Mouse (Mus musculus): ENCODE data around the gene Sh2d3c.

Gene Sh2d3c

GRCm38 (mm10) chr2:32724832-32725790, 4.3 kb downstream of the Sh2d3c start:
- DNase-seq (ENCODE audit: low read depth), result no peak

DNA sequence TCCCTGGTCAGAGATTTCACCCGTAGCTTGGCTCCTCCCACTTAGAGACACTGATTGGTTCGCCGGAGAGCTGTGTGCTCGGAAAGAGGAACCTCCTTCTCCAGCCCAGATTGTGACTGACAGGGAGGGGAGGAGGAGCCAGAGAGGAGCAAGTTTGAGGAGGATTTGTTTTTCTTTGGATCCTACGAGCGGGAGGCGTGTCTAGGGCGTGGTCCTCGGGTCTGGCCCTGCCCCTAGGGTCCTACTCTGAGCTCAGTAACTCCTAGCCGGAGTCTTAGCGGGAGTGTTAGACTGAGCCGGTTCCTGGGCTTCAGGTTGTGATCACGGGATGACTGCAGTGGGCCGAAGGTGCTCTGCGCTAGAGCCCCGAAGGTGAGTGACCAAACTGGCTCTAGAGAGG, 6.6 kb downstream of the Sh2d3c start:
- peak; percentile 82 for DNase-seq (ENCODE audit: low read depth)

DNA sequence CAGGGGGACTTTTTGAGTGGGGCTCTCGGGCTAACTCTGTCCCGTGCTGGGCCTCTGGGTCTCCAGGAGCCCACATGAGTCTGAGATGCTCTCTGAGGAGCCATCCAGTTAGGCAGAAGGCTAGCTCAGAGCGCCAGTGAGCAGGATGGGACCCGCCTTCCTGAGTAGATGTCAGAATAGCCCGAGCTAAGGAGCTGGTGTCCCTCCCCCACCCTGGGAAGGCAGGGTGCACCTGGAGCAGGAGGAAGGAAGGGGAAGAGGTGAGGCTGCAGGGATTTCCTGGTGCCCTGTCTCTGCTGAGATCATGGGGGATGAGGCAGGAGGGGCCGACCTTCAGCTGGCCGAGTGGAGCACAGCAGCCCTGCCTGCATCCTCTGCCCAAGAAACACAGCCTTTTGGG, 7.6 kb downstream of the Sh2d3c start:
- no peak for DNase-seq (ENCODE audit: low read depth)

DNA sequence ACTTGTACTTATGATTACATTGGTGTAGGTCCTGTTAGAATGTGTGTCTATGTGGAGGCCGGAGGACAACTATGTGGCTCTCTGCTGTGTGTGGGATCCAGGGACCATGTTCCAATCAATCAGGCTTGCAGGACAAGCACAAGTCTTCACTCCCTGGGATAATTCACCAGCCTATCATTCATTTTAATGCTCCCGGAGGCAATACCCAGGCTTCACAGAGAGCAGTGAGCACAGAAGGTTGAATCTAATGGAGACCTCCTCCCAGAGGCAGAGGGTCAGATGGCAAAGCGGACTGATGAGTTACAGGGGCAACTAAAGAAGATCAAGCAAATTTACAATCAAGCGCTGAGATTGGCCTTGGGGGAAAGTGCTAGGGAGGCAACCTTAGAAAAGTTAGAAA, 8.7 kb downstream of the Sh2d3c start:
- DNase-seq (ENCODE audit: low read depth), result no peak

GRCm38 (mm10) chr2:32730854-32731253, 10.0 kb downstream of the Sh2d3c start:
- no peak for DNase-seq (ENCODE audit: low read depth)

DNA sequence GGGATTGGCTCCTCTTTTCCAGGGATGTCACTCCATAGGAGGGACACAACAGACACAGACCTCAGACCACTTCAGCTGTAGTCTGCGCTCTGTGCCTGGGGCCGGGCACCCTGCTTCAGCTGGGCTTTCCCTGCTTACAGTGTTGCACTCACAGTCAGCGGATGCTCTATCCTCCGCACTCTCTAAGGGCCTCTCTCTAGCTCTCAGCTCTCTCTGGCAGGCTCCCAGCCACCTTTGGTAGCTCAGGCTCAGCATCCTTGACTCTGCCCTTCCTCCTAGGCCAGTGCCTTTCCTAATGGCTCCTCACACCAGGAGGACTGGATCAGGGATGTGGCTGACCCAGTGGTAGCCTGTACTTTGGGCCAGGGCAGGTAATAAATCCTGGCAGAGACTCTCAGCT, 11.1 kb downstream of the Sh2d3c start:
- DNase-seq (ENCODE audit: low read depth), result no peak

GRCm38 (mm10) chr2:32732695-32733094, 11.8 kb downstream of the Sh2d3c start:
- DNase-seq (ENCODE audit: low read depth), result no peak

GRCm38 (mm10) chr2:32734480-32734879, 13.6 kb downstream of the Sh2d3c start:
- no peak for DNase-seq (ENCODE audit: low read depth)

GRCm38 (mm10) chr2:32734933-32735332, 14.1 kb downstream of the Sh2d3c start:
- no peak for DNase-seq (ENCODE audit: low read depth)

GRCm38 (mm10) chr2:32736306-32736829, 15.5 kb downstream of the Sh2d3c start:
- no peak for DNase-seq (ENCODE audit: low read depth)

DNA sequence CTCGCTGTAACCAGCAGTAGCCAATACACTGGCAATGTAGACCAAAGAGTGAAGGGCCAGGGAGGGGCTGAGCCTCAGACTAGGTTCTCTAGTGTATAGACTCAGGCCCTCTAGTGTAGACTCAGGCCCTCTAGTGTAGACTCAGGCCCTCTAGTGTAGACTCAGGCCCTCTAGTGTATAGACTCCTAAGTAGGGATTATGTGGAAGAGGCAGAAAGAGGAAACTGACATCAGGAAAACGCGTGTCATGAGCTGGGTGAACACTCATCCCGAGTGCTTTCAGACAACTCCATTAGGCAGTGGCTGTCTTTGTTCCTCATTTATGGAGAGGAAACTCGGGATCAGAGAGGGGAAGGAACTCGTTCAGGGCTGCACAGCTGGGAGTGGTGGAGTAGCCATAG, 16.2 kb downstream of the Sh2d3c start:
- no peak for DNase-seq (ENCODE audit: low read depth)

- DNase-seq (ENCODE audit: low read depth), result no peak
Measured at GRCm38 (mm10) chr2:32739311-32739710, 18.5 kb downstream of the Sh2d3c start.

DNA sequence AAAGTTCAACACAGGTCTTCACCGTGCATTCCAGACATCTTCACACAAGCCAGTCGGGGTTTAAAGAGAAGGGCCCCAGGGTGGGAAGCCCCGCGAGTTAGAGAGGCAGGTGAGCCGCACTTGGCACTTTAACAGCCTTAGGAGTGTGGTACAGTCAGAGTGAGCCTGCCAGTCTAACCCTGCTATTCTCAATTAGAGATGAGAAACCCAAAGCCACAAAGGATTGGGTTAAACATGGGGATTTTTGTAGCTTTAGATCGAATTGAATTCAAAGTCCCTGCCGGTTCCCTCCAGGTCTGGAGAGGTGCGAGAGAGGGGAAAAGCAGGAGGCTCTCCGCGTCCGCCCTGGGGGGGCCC, 20.0 kb downstream of the Sh2d3c start, which contains the start of gene 6330409D20Rik:
Gene 6330409D20Rik, minus strand, starts transcription at position 101 of the 357 bp plus-strand sequence.
- no peak for DNase-seq (ENCODE audit: low read depth)

DNA sequence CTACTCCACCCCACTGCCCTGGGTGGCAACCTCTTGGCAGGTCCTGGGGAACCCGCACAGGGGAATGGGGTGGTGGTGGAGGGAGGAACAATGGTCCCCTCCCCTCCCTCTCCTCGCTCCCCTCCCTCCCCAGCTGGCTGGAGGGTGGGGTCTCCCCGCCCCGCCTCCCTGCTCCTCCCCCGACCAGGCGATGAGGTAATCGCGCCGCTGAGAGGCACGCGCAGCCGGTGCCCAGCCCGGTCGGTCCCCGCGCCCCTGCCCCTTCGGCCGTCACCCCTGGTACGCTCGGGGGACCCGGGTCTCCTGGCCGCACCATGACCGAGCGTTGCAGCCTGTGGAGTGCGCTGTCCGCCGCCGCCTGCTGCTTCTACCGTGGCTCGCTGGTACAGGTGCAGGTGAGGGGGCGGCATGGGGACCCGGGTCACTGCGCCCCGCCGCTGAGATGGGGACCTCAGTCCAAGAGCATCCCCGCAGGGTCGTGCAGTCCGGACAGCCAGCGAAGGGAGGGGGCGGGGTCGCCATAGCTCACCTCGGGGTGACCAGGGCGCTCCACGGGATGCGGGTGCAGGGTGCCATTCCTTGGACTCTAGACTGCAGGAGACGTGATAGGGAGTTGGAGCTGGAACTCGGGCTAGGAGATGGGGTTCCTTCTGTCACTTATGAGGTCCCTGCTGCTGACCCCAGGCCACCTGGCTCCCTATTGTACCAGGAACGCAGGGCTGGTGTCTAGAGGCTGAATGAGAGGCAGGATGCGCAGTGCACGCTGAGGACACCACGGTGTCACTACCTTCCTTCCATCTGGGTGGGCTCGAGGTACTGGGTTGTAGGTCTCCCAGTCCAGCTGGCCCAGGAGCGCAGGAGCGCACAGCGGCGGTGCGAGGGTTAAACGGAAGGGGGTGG, 20.7 kb downstream of the Sh2d3c start:
- no peak for DNase-seq (ENCODE audit: low read depth)

DNA sequence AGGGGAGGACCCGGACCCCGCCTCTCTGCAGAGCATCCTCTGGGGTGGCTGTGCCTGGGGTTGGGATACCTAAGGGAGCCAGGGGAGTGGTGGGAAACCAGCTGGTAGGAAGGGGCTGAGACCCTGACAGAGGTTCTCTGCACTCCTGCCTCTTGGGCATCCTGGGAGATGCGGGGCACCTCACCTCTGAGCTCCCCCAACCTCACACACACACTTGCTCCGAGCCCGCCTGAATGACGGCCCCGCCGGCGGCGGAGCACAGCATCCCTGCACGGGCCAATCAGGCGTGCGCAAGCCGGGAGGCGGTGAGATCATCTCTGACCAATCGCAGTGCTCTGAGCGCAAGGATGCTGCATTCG, 21.3 kb downstream of the Sh2d3c start:
- no peak for DNase-seq (ENCODE audit: low read depth)

- DNase-seq (ENCODE audit: low read depth), result no peak
Measured at GRCm38 (mm10) chr2:32744272-32744982, 23.6 kb downstream of the Sh2d3c start.

DNA sequence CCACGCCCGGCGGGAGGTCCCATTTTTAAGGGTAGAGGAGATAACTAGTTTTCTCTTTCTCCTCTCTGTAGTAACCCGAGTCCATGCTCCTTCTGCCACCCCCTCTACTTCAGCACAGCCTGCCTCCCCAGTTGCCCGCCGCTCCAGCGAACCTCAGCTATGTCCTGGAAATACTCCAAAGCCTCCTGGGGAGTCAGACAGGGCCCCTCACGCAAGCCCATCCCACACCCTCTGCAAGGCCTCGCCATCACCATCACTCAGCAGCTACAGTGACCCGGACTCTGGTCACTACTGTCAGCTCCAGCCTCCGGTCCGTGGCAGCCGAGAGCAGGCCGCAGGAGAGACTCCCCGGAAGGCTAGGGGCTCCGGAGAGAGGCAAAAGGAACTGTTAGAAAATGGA, 28.2 kb downstream of the Sh2d3c start:
- no peak for DNase-seq (ENCODE audit: low read depth)

GRCm38 (mm10) chr2:32750199-32750598, 29.3 kb downstream of the Sh2d3c start:
- DNase-seq (ENCODE audit: low read depth), result no peak

DNA sequence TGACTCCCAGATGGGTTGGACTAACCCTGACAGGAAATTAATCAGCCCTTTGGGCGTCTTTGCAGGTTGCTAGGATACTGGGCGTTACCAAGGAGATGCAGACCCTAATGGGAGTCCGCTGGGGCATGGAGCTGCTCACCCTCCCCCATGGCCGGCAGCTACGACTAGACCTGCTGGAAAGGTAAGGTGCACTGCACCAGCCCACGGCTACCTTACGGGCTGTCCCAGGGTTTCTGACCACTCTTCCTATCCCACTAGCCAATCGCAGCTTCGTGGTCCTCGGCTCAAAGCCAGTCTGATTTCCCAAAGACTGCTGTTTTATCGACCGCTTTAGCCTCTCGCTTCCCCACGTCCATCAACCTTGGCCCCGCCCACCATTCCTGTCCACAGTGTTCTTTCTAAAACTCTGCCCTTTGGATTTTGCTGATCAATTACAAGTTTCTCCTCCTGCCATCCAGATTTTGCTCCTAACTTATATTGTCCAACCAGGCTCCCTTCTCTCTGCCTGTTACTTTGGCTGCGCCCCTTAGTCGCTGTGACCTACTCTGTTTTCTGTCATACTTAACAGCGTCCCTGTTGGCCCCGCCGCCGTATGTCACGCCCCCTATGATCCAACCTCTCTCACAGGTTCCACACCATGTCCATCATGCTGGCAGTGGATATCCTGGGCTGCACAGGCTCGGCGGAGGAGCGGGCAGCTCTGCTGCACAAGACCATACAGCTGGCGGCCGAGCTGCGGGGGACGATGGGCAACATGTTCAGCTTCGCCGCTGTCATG, 30.2 kb downstream of the Sh2d3c start:
- no peak for DNase-seq (ENCODE audit: low read depth)

GRCm38 (mm10) chr2:32751665-32752033, 30.8 kb downstream of the Sh2d3c start:
- DNase-seq (ENCODE audit: low read depth), result no peak

GRCm38 (mm10) chr2:32752181-32752580, 31.3 kb downstream of the Sh2d3c start:
- no peak for DNase-seq (ENCODE audit: low read depth)

Data from c-Kit-positive CD71-positive TER-119-negative erythroid progenitor cells, embryonic 14.5 days (primary cell).